Mouse (Mus musculus) G1E (cell line): ENCODE data around the gene Stk38. TPM values are rescaled to one million over a fixed set of nuclear protein-coding genes. Genes with fewer than 3 reads are reported as not detected.

Experiments used
- ATAC-seq: 2 replicates; pipeline ENCODE4 v1.8.0; 2016; ENCODE audit warnings: mild to moderate bottlenecking; ENCODE audit not compliant: insufficient number of reproducible peaks, poor library complexity, low FRiP score, severe bottlenecking; ENCODE audit errors: extremely low read depth
- DNase-seq: peaks from one replicate; pipeline ENCODE4 v3.0.0; 2012; ENCODE audit warnings: low spot score
- H3K27me3 ChIP-seq: 2 replicates; pipeline ENCODE4 v1.6.1; 2012; ENCODE audit warnings: mild to moderate bottlenecking, low read length, inconsistent platforms; ENCODE audit not compliant: insufficient read depth
- H3K36me3 ChIP-seq: replicated peaks from 2 replicates; pipeline ENCODE3; 2012; ENCODE audit warnings: mild to moderate bottlenecking, inconsistent platforms
- H3K4me1 ChIP-seq: 2 replicates; pipeline ENCODE4 v1.6.1; 2012; ENCODE audit warnings: low read depth, low read length, inconsistent platforms, mixed read lengths; ENCODE audit not compliant: insufficient read depth
- H3K4me3 ChIP-seq: 2 replicates; pipeline ENCODE4 v1.5.1; 2012; ENCODE audit warnings: low read depth, mild to moderate bottlenecking, inconsistent platforms, low read length, moderate library complexity, mixed read lengths
- H3K9me3 ChIP-seq: replicated peaks from 2 replicates; pipeline ENCODE4 v1.6.1; 2012; ENCODE audit warnings: inconsistent platforms
- CTCF ChIP-seq: IDR thresholded peaks from 2 replicates; pipeline ENCODE4 v1.5.1; 2012; ENCODE audit warnings: low read depth, low read length, inconsistent platforms, mixed read lengths
- GATA1 ChIP-seq: IDR thresholded peaks from 2 replicates; pipeline ENCODE4 v1.6.1; 2012; ENCODE audit warnings: borderline replicate concordance, low read length, inconsistent platforms, mixed read lengths
- GATA2 ChIP-seq: IDR thresholded peaks from 2 replicates; pipeline ENCODE4 v1.6.1; 2012; ENCODE audit warnings: low read depth, low read length, inconsistent platforms, borderline replicate concordance
- POLR2AphosphoS5 ChIP-seq: IDR thresholded peaks from 2 replicates; pipeline ENCODE4 v1.6.1; 2012; ENCODE audit warnings: low read depth, low read length, inconsistent platforms; ENCODE audit not compliant: insufficient replicate concordance
- TAL1 ChIP-seq: conservative IDR thresholded peaks from 2 replicates; pipeline ENCODE4 v1.6.1; 2012; ENCODE audit warnings: low read depth, low read length, inconsistent platforms, mixed read lengths
- polyA plus RNA-seq: library from polyadenylated mRNA; stranded (reverse); fragments of >175 nt; gene quantifications from 2 replicates; pipeline ENCODE4 v1.2.3, GENCODE M21; 2012
- total RNA-seq, 2 experiments: library from RNA; stranded (forward) in 1 of 2; stranded (reverse) in 1 of 2; fragments of 200-1000 nt in 1 of 2; fragments of >200 nt in 1 of 2; fragmentation: Nextera tagmentation in 1 of 2; gene quantifications; 2 replicates each; pipeline ENCODE4 v1.2.3; 2014 to 2017

The Stk38 gene
- total and polyA plus RNA-seq, 3 experiments, result 82.7 to 234 (median 97.6) TPM

DNA sequence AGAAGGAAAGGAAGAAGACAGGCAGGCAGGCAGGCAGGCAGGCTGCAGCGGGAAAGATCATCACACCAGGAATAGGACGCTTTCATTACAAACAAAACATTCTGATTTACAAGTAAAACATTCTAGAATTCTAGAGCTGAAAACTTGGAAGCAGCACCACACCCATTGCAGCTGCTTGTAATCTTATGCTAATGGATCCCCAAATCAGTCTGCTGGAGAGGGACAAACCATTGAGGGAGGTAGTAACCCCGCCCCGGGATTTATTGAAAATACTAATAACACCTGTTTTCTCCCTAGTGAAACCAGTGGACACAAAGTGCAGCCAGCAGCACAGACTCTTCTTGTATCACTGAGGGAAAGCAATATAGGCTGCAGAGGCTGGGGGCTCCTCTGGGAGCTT, 26.7 kb downstream of the Stk38 start:
- DNase-seq (no peak), ATAC-seq (no peak)
- TF ChIP-seq CTCF, result no peak
- no peak for TF ChIP-seq GATA2
- TF ChIP-seq TAL1, result no peak
- no peak for TF ChIP-seq GATA1
- TF ChIP-seq POLR2AphosphoS5, result no peak
- Histone ChIP-seq H3K36me3 (peaks cover 87% of the 10 kb centered on the region), H3K27me3 (no peaks in the 10 kb centered on the region), H3K4me1 (no peaks in the 10 kb centered on the region), H3K4me3 (no peak overlapping the region), H3K9me3 (no peaks in the 10 kb centered on the region)

DNA sequence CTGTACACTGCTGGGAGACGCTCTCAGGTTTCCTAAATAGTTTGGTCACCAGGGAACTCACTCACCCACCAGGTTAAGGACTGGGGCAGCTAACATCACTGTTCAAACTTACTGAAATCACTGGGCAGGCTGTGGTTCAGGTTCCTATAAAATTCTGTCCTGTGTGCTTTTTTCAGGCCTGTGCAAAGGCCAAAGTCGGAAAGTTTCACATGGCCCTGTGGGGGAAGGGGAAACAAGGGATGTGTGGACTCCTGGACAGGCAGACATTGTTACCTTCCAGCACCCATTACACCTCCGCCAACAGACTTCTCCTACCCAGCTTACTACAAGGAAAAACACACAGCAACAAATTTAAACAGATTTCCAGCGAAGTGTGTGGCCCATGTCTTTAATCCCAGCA, 28.7 kb downstream of the Stk38 start:
- peaks cover 92% of the 10 kb centered on the region for H3K36me3 ChIP-seq
- H3K9me3 ChIP-seq, result no peaks in the 10 kb centered on the region
- DNase-seq, result no peak
- H3K4me1 ChIP-seq, result no peaks in the 10 kb centered on the region
- no peak for ATAC-seq
- H3K4me3 ChIP-seq, result no peak overlapping the region
- TF ChIP-seq GATA2, result no peak
- no peak for TF ChIP-seq CTCF
- no peak for TF ChIP-seq POLR2AphosphoS5
- no peak for TF ChIP-seq GATA1
- no peak for TF ChIP-seq TAL1
- no peaks in the 10 kb centered on the region for H3K27me3 ChIP-seq

DNA sequence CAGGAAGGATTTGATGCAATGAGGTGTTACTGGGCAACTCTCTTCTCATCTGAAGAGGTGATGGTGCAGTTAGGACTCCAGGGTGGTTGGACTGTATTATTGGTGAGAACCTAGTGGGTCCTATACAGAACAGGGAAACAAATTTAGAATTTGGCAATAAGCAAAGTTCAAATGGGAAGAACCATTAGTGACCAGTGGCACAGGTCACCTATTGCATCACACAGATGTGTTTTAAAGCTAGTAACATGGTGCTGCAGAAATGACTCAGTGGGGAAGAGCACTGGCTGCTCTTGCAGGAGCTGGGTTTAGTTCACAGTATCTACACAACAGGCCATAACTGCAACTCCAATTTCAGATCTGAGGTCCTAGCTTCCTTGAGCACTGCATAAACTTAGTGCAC, 37.7 kb downstream of the Stk38 start:
- Histone ChIP-seq H3K36me3 (peaks cover 99% of the 10 kb centered on the region), H3K4me1 (peaks cover 5% of the 10 kb centered on the region; the same call in 1 of the 2 replicates), H3K9me3 (no peaks in the 10 kb centered on the region), H3K27me3 (no peaks in the 10 kb centered on the region), H3K4me3 (no peak overlapping the region)
- TF ChIP-seq POLR2AphosphoS5, result no peak
- TF ChIP-seq GATA2, result no peak
- TF ChIP-seq GATA1, result no peak
- TF ChIP-seq TAL1, result no peak
- TF ChIP-seq CTCF, result no peak
- DNase-seq (no peak), ATAC-seq (no peak)

DNA sequence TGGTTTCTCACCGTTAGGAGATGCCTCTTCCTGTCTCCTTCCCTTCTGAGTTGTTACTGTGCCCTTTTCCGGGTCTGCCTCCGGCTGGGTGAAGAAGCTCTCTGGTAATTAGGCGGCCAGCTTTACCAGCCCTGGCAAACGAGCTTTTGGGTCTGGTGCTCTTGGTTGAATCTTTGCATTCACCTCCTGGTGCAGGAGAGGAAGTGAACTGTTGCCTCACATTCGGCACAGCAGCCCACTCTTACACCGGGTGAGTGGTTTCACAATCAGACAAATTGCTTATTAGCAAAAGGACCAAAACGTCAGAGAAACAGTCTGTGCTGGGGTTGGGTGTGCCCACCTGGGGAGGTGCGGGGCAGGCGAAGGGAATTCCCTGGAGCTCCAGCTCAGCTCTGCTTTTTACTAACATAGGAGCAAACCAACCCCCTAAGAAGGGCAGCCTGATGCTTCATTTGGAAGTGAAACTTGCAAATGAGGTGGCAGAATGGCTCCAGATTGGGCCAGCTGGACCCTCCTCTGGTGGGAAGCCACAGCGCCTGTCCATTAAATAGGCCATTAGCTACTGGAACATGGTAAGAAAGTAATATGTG, 40.7 kb downstream of the Stk38 start:
- ATAC-seq (no peak), DNase-seq (no peak)
- Histone ChIP-seq H3K36me3 (peaks cover 99% of the 10 kb centered on the region), H3K4me1 (peaks cover 5% of the 10 kb centered on the region; the same call in 1 of the 2 replicates), H3K27me3 (no peaks in the 10 kb centered on the region), H3K4me3 (no peak overlapping the region), H3K9me3 (no peaks in the 10 kb centered on the region)
- TF ChIP-seq GATA1 (no peak), POLR2AphosphoS5 (no peak), GATA2 (no peak), TAL1 (no peak), CTCF (no peak)

DNA sequence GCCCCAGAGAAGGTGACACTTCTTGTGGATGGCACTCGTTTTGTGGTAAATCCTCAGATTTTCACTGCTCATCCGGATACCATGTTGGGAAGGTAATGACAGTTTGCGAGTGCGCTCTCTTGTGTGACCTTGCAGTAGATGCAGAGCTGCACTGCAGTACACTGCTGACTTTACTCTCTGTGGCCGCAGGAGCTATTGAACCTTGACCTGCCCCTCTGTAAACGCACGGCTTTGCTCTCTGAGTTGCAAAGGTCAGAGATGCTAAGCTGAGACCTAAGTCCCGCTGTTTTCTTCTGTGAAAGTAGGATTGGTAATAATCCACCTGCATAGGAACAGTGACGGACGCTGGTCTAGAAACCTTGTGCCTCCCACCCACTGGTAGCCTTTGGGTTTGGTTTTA, 46.2 kb downstream of the Stk38 start:
- no peaks in the 10 kb centered on the region for H3K27me3 ChIP-seq
- no peak overlapping the region for H3K4me3 ChIP-seq
- peaks cover 18% of the 10 kb centered on the region; the same call in 1 of the 2 replicates for H3K4me1 ChIP-seq
- DNase-seq (no peak), ATAC-seq (no peak)
- no peaks in the 10 kb centered on the region for H3K9me3 ChIP-seq
- TF ChIP-seq GATA1 (no peak), CTCF (no peak), POLR2AphosphoS5 (no peak), TAL1 (no peak), GATA2 (no peak)
- peaks cover 95% of the 10 kb centered on the region for H3K36me3 ChIP-seq

DNA sequence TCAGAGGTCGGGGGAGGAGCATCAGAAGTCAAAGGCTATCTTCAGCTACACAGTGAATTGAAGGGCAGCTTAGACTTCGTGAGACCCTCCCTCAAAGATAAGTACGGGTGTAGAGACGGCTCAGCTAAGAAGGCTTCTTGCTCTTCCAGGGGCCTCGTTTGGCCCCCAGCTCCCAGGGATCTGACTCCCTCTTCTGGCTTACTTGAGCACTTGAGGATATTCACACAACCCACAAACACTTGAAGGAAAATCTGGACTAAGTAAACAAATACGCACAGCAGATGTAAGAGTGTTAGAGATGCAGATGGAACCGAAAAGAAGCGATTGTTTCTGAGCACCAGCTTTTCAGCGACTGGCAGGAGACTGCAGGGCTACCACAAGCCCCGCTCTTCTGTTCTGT, 47.2 kb downstream of the Stk38 start:
- Histone ChIP-seq H3K4me3 (no peak overlapping the region), H3K9me3 (0 out of 2 replicates have a peak, but pooled peaks cover 2% of the 10 kb centered on the region), H3K36me3 (peaks cover 92% of the 10 kb centered on the region), H3K4me1 (peaks cover 16% of the 10 kb centered on the region; the same call in 1 of the 2 replicates), H3K27me3 (no peaks in the 10 kb centered on the region)
- ATAC-seq (no peak), DNase-seq (no peak)
- TF ChIP-seq GATA2 (no peak), TAL1 (no peak), GATA1 (no peak), CTCF (no peak), POLR2AphosphoS5 (no peak)

DNA sequence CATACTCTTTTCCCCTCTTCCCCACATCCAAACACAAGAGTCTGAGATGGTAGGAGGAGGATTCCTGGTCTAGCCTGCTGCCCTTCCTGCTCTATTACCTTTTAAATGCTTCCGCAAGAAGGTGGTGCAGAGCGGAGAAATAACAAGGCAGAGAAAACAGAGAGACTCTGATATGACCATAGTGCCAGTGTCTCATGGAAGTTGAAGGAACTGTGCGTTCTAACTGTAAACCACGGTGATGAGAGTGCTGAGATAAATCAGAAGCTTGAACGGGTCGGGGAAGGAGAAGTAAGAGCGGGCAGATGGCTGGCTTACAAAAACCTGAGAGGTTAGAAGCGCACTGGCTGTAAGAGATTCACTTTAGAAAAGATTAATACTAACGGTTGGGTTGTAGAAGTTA, 53.4 kb downstream of the Stk38 start:
- Histone ChIP-seq H3K4me1 (peaks cover 45% of the 10 kb centered on the region), H3K27me3 (no peaks in the 10 kb centered on the region), H3K36me3 (peaks cover 43% of the 10 kb centered on the region), H3K9me3 (0 out of 2 replicates have a peak, but pooled peaks cover 2% of the 10 kb centered on the region), H3K4me3 (no peak overlapping the region; the same call in 1 of the 2 replicates)
- ATAC-seq, result no peak
- DNase-seq, result no peak
- TF ChIP-seq GATA1, result no peak
- TF ChIP-seq TAL1, result no peak
- no peak for TF ChIP-seq POLR2AphosphoS5
- TF ChIP-seq CTCF, result no peak
- no peak for TF ChIP-seq GATA2
